Mouse (Mus musculus) CH12F3 (cell line): Measurements from ENCODE around the gene Limch1.

Source experiments
- in situ Hi-C: fragments of 300-500 bp; cut with MboI; formaldehyde crosslinking; loops from 2 replicates; pipeline ENCODE4 v1.14.3; 2020; ENCODE audit warnings: low sequenced_read_pairs

Limch1 gene

DNA sequence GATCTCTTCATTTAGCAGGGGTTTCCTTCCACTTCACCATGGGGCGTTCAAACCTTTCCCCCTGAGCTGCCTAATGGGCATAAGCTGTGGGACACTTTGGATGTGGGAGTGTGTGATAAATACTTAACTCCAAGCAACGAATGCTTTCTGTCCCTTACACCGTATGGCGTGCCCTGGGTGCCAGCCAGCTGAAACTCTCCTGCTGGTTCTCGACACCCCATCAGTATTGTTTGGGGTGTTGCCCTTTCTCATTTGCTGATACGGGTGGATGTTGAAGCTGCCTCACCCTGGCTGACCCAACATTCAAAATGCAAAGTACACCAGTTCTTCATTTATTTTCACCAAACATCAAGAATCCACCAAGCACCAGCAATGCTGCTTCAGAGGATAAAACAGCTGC is 168.2 kb downstream of the Limch1 start:
- in situ Hi-C loops = no loop called here

DNA sequence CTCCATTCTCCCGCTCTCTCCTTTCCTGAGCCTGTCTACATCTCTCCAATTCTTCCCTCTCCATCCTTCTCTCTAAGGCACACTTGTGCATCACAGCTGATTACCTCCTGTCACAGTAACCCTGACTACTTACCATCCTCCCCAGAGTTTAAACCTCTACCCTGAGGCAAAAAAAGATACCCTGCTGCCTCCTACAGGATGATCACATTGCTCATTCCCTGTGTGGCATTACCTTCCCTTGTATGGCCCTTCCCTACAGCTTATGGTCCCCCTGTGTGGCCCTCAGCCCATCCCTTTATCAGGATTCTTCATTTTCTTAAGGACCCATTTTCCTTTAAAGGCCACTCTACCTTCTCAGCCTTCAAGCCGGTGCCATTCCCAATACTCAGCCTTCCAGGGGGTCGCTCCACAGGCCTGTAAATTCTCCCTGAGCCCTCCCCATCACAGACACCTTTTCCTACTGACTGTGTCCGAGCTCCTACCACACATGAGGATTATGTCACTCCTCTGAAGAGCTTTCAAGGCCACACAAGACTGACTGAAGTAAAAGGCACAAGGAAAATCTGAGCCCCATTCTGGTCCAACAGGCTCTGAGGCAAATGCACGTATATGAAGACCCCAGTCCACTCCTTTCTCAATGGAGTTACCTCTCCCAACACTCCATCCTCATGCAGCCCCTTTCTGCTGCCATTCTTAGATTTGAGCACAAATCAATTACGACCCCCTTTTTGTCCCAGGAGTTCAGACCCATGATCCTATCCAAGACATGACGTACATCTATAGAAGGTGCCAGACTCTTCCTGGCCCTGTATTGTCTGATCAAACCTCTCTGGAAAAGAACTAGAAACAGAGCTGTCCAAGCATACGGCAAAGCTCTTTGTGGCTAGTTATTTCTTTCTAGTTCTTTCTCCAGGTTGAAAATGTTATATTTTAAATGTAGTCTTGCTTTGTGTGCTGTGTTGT is 172.0 kb downstream of the Limch1 start:
- in situ Hi-C loops = no loop called here

GRCm38 (mm10) chr5:66918316-66919305 is 173.0 kb downstream of the Limch1 start:
- in situ Hi-C loops = no loop called here

DNA sequence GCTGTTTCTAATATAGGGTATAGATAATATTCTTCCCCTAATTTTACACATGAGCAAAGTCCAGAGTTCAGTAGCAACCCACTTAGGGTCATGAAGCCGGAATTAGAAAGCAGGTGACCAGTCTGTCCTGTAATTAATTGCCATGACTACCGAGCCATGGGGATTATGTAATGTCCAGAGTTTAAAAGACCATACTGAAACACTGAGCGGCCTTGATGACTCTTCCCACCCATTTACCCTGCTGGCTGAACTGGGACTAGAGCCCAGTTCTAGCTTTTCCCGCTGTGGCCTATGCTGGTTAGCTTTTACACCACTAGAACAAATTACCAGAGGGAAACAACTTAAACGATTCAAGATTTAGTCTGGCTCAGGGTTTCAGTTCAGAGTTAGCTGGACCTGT is 177.0 kb downstream of the Limch1 start:
- in situ Hi-C loops = no loop called here

- in situ Hi-C loops = no loop called here
Observed at GRCm38 (mm10) chr5:66929291-66929690, 183.7 kb downstream of the Limch1 start.

- in situ Hi-C loops = no loop called here
Observed at GRCm38 (mm10) chr5:66933134-66933804, 187.6 kb downstream of the Limch1 start.

GRCm38 (mm10) chr5:66934585-66934984 is 189.0 kb downstream of the Limch1 start:
- in situ Hi-C loops = no loop called here

- in situ Hi-C loops = no loop called here
Observed at GRCm38 (mm10) chr5:66937376-66937775, 191.7 kb downstream of the Limch1 start.

- in situ Hi-C loops = no loop called here
Observed at GRCm38 (mm10) chr5:66941710-66942450, 196.3 kb downstream of the Limch1 start.

DNA sequence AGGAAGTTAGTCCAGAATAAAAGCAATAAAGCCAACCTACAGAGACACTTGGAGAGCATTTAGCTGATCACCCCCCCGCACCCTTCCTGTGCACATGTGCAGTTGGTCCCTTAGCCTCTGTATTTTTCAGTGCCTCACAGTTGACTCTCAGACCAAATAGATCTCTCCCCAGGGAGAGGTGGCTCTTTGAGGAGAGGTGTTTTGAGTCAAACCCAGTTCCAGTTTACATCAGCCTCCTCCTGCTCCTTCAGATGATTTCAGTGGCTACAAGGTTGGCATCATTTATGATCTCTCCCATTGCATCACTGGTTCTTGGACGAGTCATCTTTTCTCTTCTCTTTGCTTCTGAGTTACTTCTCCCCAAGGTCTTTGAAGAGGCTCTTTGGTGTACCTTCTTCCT is 197.3 kb downstream of the Limch1 start:
- in situ Hi-C loops = no loop called here

DNA sequence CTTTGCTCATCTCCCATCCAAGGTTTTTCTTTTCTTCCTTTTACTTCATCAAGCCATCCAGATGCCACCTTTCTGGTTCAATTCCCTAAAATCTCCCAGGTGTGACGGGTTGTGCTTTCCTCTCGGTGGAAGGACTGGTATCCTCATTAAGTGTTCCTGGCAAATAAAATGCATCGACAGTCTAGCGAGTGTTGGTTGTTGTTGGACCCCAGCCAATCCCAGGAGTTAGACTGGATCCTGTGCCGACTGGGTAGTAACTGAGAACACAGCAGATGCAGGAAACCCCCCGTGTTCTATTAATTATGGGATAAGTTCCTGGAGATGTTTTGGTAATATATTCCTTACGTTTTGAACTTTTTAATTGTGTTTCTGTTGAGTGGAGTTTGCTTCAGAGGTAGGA is 197.9 kb downstream of the Limch1 start:
- in situ Hi-C loops = no loop called here

DNA sequence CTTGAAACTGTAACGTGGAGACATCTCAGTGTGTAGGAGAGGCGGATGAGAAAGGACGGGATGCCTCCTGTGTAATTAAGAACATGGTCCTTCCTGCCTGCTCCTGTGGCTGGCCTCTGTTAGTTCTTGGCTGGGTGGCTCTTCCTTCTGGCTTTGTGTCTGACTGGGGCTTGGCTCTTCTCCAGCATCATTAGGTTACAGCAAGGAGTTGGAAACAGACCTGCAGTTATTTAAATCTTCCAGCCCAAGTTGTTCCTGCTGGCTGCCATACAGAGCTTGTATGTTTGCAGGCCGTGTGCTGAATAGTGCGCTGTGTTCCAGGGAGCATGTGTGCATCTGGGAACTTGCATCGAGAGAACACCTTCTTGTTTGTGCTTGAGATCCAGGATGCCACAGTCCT is 202.3 kb downstream of the Limch1 start:
- in situ Hi-C loops = no loop called here

- in situ Hi-C loops = no loop called here
Observed at GRCm38 (mm10) chr5:66949098-66949692, 203.6 kb downstream of the Limch1 start.

- in situ Hi-C loops = no loop called here
Observed at GRCm38 (mm10) chr5:66953375-66953774, 207.7 kb downstream of the Limch1 start.

GRCm38 (mm10) chr5:66953971-66954644 is 208.5 kb downstream of the Limch1 start:
- in situ Hi-C loops = no loop called here

DNA sequence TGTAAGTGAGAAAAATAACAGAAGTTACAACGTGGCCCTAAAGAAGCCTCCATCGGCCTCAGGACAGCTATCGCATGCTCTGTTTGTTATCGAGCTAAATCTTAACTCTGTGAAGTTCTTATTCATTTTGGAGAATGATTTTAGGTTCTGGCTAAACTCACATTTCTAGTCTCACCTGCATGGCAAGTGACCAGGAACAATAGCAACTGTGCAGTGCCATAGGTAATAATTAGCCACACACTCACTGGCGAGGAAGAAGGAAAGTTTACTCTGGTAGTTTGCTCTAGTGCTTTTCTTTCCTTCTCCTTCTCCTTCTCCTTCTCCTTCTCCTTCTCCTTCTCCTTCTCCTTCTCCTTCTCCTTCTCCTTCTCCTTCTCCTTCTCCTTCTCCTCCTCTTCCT is 209.6 kb downstream of the Limch1 start:
- in situ Hi-C loops = no loop called here

- in situ Hi-C loops = no loop called here
Observed at GRCm38 (mm10) chr5:66957656-66958055, 212.0 kb downstream of the Limch1 start.

DNA sequence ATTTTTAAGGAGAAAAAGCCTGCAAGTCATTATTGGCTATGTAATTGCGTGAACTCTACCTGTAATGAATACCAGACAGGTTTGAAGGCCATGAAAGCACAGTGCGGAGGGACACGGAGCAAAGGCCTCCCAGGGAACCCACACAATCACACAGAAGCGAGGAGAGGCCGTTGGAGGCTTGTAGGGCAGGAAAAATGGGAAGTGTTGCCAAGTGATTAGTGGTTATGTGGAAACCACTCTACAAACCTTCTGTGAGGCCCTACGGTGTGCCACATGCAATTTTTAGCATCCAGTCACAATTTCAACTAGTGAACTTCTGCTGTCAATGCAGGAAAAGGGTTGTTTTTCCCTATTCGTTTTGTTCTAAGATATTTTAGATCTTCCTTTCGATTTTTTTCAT is 212.5 kb downstream of the Limch1 start:
- in situ Hi-C loops = no loop called here

GRCm38 (mm10) chr5:66959968-66960367 is 214.3 kb downstream of the Limch1 start:
- in situ Hi-C loops = no loop called here
